Mouse (Mus musculus): Measurements from ENCODE around the gene Wwox. TPM values are rescaled to one million over a fixed set of nuclear protein-coding genes. Genes with fewer than 3 reads are reported as not detected.

Gene Wwox
- polyA plus RNA-seq, 1 experiment, result 14.9 TPM

- no peaks in the 10 kb centered on the region for H3K36me3 ChIP-seq (ENCODE audit: control insufficient read depth, insufficient read depth, low read length)
- TF ChIP-seq POLR2A (IDR thresholded peaks at IDR 0.05; ENCODE audit: control insufficient read depth, low read depth, low read length) (no peak), CTCF (IDR thresholded peaks at IDR 0.05; ENCODE audit: control insufficient read depth, insufficient read depth, insufficient replicate concordance, low read depth, low read length) (no peak)
- no peak overlapping the region for H3K4me3 ChIP-seq (ENCODE audit: control insufficient read depth, low read depth, low read length)
- no peaks in the 10 kb centered on the region for H3K27me3 ChIP-seq (ENCODE audit: control insufficient read depth, insufficient read depth, low read length)
- H3K27ac ChIP-seq (ENCODE audit: control insufficient read depth, insufficient read depth, low read depth, low read length), result no peak overlapping the region
- H3K4me1 ChIP-seq (ENCODE audit: control insufficient read depth, insufficient read depth, low read length), result no peaks in the 10 kb centered on the region
Measured at GRCm38 (mm10) chr8:114777271-114777980, 338.0 kb downstream of the Wwox start.

GRCm38 (mm10) chr8:114779002-114779401 lies 339.5 kb downstream of the Wwox start:
- Histone ChIP-seq H3K27ac (ENCODE audit: control insufficient read depth, insufficient read depth, low read depth, low read length) (no peak overlapping the region), H3K36me3 (ENCODE audit: control insufficient read depth, insufficient read depth, low read length) (no peaks in the 10 kb centered on the region), H3K4me3 (ENCODE audit: control insufficient read depth, low read depth, low read length) (no peak overlapping the region), H3K4me1 (ENCODE audit: control insufficient read depth, insufficient read depth, low read length) (no peaks in the 10 kb centered on the region), H3K27me3 (ENCODE audit: control insufficient read depth, insufficient read depth, low read length) (no peaks in the 10 kb centered on the region)
- no peak for TF ChIP-seq CTCF (IDR thresholded peaks at IDR 0.05; ENCODE audit: control insufficient read depth, insufficient read depth, insufficient replicate concordance, low read depth, low read length)
- TF ChIP-seq POLR2A (IDR thresholded peaks at IDR 0.05; ENCODE audit: control insufficient read depth, low read depth, low read length), result no peak

- Histone ChIP-seq H3K4me3 (ENCODE audit: control insufficient read depth, low read depth, low read length) (no peak overlapping the region), H3K27ac (ENCODE audit: control insufficient read depth, insufficient read depth, low read depth, low read length) (no peak overlapping the region), H3K4me1 (ENCODE audit: control insufficient read depth, insufficient read depth, low read length) (no peaks in the 10 kb centered on the region), H3K36me3 (ENCODE audit: control insufficient read depth, insufficient read depth, low read length) (no peaks in the 10 kb centered on the region), H3K27me3 (ENCODE audit: control insufficient read depth, insufficient read depth, low read length) (no peaks in the 10 kb centered on the region)
- TF ChIP-seq POLR2A (IDR thresholded peaks at IDR 0.05; ENCODE audit: control insufficient read depth, low read depth, low read length) (no peak), CTCF (IDR thresholded peaks at IDR 0.05; ENCODE audit: control insufficient read depth, insufficient read depth, insufficient replicate concordance, low read depth, low read length) (no peak)
Measured at GRCm38 (mm10) chr8:114783321-114783720, 343.9 kb downstream of the Wwox start.

GRCm38 (mm10) chr8:114785834-114786233 lies 346.4 kb downstream of the Wwox start:
- H3K4me1 ChIP-seq (ENCODE audit: control insufficient read depth, insufficient read depth, low read length), result no peaks in the 10 kb centered on the region
- TF ChIP-seq CTCF (IDR thresholded peaks at IDR 0.05; ENCODE audit: control insufficient read depth, insufficient read depth, insufficient replicate concordance, low read depth, low read length) (no peak), POLR2A (IDR thresholded peaks at IDR 0.05; ENCODE audit: control insufficient read depth, low read depth, low read length) (no peak)
- no peaks in the 10 kb centered on the region for H3K36me3 ChIP-seq (ENCODE audit: control insufficient read depth, insufficient read depth, low read length)

GRCm38 (mm10) chr8:114789616-114790015 lies 350.2 kb downstream of the Wwox start:
- Histone ChIP-seq H3K27ac (ENCODE audit: control insufficient read depth, insufficient read depth, low read depth, low read length) (no peak overlapping the region), H3K4me3 (ENCODE audit: control insufficient read depth, low read depth, low read length) (no peak overlapping the region), H3K4me1 (ENCODE audit: control insufficient read depth, insufficient read depth, low read length) (no peaks in the 10 kb centered on the region), H3K27me3 (ENCODE audit: control insufficient read depth, insufficient read depth, low read length) (no peaks in the 10 kb centered on the region), H3K36me3 (ENCODE audit: control insufficient read depth, insufficient read depth, low read length) (no peaks in the 10 kb centered on the region)
- TF ChIP-seq CTCF (IDR thresholded peaks at IDR 0.05; ENCODE audit: control insufficient read depth, insufficient read depth, insufficient replicate concordance, low read depth, low read length) (no peak), POLR2A (IDR thresholded peaks at IDR 0.05; ENCODE audit: control insufficient read depth, low read depth, low read length) (no peak)

More at GRCm38 (mm10) chr8:114785834-114786233, 346.4 kb downstream of the Wwox start:
- Histone ChIP-seq H3K27me3 (ENCODE audit: control insufficient read depth, insufficient read depth, low read length) (no peaks in the 10 kb centered on the region), H3K27ac (ENCODE audit: control insufficient read depth, insufficient read depth, low read depth, low read length) (no peak overlapping the region), H3K4me3 (ENCODE audit: control insufficient read depth, low read depth, low read length) (no peak overlapping the region)

GRCm38 (mm10) chr8:114790754-114791153 lies 351.3 kb downstream of the Wwox start:
- no peak for TF ChIP-seq CTCF (IDR thresholded peaks at IDR 0.05; ENCODE audit: control insufficient read depth, insufficient read depth, insufficient replicate concordance, low read depth, low read length)
- TF ChIP-seq POLR2A (IDR thresholded peaks at IDR 0.05; ENCODE audit: control insufficient read depth, low read depth, low read length), result no peak
- Histone ChIP-seq H3K36me3 (ENCODE audit: control insufficient read depth, insufficient read depth, low read length) (no peaks in the 10 kb centered on the region), H3K4me1 (ENCODE audit: control insufficient read depth, insufficient read depth, low read length) (no peaks in the 10 kb centered on the region), H3K4me3 (ENCODE audit: control insufficient read depth, low read depth, low read length) (no peak overlapping the region), H3K27ac (ENCODE audit: control insufficient read depth, insufficient read depth, low read depth, low read length) (no peak overlapping the region), H3K27me3 (ENCODE audit: control insufficient read depth, insufficient read depth, low read length) (no peaks in the 10 kb centered on the region)

GRCm38 (mm10) chr8:114793682-114794081 lies 354.2 kb downstream of the Wwox start:
- no peaks in the 10 kb centered on the region for H3K27me3 ChIP-seq (ENCODE audit: control insufficient read depth, insufficient read depth, low read length)
- TF ChIP-seq POLR2A (IDR thresholded peaks at IDR 0.05; ENCODE audit: control insufficient read depth, low read depth, low read length), result no peak
- no peak overlapping the region for H3K4me3 ChIP-seq (ENCODE audit: control insufficient read depth, low read depth, low read length)
- no peaks in the 10 kb centered on the region; the same call in 1 of the 2 replicates for H3K4me1 ChIP-seq (ENCODE audit: control insufficient read depth, insufficient read depth, low read length)
- no peaks in the 10 kb centered on the region for H3K36me3 ChIP-seq (ENCODE audit: control insufficient read depth, insufficient read depth, low read length)
- no peak overlapping the region for H3K27ac ChIP-seq (ENCODE audit: control insufficient read depth, insufficient read depth, low read depth, low read length)
